Mouse (Mus musculus) G1E-ER4 (cell line): Measurements from ENCODE around the gene Ccdc136. TPM values are rescaled to one million over a fixed set of nuclear protein-coding genes. Genes with fewer than 3 reads are reported as not detected.

Experiments
- GATA1 ChIP-seq: IDR thresholded peaks from one replicate; pipeline ENCODE4 v1.8.0; 2012; ENCODE audit warnings: low read length, inconsistent platforms
- polyA plus RNA-seq: library from polyadenylated mRNA; stranded (reverse); fragments of >175 nt; gene quantifications from 2 replicates; pipeline ENCODE4 v1.2.3, GENCODE M21; 2012

The Ccdc136 gene
- polyA plus RNA-seq, 1 experiment: not detected

DNA sequence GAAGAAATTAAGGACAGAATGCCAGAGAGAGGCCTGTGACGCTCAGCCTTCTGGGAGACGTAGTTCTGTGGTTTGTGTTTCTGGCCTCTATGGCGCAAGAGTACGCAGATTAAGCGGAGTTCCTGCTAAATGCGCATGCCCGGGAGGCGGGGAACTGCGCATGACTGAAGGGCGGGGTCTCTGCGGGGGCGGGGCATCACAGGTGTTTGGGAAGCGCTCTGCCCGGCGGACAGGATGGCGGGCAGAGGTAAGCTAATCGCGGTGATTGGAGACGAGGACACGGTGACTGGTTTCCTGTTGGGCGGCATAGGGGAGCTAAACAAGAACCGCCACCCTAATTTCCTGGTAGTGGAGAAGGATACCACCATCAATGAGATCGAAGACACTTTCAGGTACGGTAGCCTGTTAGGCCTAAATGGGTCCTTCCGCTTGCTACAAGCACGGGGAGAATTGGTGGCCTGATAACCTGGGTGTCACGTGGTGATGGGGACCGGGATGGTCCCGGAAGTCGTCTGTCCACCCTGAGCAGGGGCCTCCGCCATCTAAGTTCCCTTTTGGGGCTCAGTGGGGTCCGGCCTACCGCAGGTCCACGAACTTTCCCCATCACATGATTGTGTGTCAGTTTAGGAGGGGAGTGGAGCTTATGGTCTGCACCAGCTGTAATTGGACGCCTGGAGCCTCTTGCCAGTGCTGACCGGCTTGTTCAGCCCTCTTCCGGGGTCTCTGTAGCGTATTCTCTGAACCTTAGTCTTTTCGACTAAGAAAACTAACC, 71.7 kb downstream of the Ccdc136 start, which contains the start of gene Atp6v1f:
Atp6v1f (plus strand) TSS at position 136 of the 772 bp plus-strand sequence.
- TF ChIP-seq GATA1: peak; percentile 15

- TF ChIP-seq GATA1: no peak
These were observed 72.7 kb downstream of the Ccdc136 start for GRCm38 (mm10) chr6:29468851-29469250.

GRCm38 (mm10) chr6:29471137-29471536, 75.0 kb downstream of the Ccdc136 start, which contains the start of gene Atp6v1fnb:
Gene Atp6v1fnb (plus strand): TSS chr6:29471437.
- no peak for TF ChIP-seq GATA1

- no peak for TF ChIP-seq GATA1
These were observed 78.0 kb downstream of the Ccdc136 start for GRCm38 (mm10) chr6:29473941-29474691.

DNA sequence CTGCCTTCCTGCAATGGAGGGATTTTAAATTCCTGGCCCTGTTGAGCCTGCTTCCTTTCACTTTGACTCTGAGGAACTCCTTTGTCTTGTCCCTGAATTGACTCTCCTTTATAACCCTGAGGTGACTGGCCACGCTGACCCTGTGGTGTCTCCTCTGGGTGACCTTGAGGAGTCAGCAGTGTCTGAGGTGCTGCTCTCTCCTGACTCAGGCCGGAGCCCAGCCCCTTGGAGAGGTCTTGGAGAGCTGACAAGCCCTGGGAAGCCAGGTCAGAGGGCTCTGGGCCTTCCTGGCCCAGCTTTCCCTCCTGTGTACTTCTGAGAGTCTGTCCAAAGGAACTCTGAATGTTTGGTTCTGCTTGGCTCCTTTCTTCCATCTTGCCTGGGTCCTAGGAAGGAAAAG, 78.6 kb downstream of the Ccdc136 start:
- TF ChIP-seq GATA1: no peak

Other genes starting within 250 kb of the Ccdc136 start
- 23.7 and 28.5 TPM in 2 replicates for gene Rbm28, start 231.3 kb upstream of the Ccdc136 start, polyA plus RNA-seq
- gene Prrt4, start 216.7 kb upstream of the Ccdc136 start, polyA plus RNA-seq: 0.02 TPM in 2 replicates
- gene Impdh1, start 179.9 kb upstream of the Ccdc136 start, polyA plus RNA-seq: 69.1 and 81.7 TPM in 2 replicates
- 35.8 and 44.6 TPM in 2 replicates for gene Hilpda, start 123.8 kb upstream of the Ccdc136 start, polyA plus RNA-seq
- 0.10 TPM in 1 of 2 replicates, not detected in the other for gene Fam71f2, start 116.7 kb upstream of the Ccdc136 start, polyA plus RNA-seq
- not detected in 2 replicates for gene Fam71f1, start 77.2 kb upstream of the Ccdc136 start, polyA plus RNA-seq
- 11.3 and 11.7 TPM in 2 replicates for gene Calu, start 48.2 kb upstream of the Ccdc136 start, polyA plus RNA-seq
- not detected in 2 replicates for gene Opn1sw, start 7.8 kb upstream of the Ccdc136 start, polyA plus RNA-seq
- 0.14 and 0.15 TPM in 2 replicates for gene Flnc, start 36.9 kb downstream of the Ccdc136 start, polyA plus RNA-seq
- gene Atp6v1f, start 71.4 kb downstream of the Ccdc136 start, polyA plus RNA-seq: 242 and 326 TPM in 2 replicates
- gene Atp6v1fnb, start 75.1 kb downstream of the Ccdc136 start, polyA plus RNA-seq: not detected in 2 replicates
- gene Kcp, start 111.6 kb downstream of the Ccdc136 start, polyA plus RNA-seq: 0.59 and 0.71 TPM in 2 replicates
- 2.1 and 2.6 TPM in 2 replicates for gene Irf5, start 130.3 kb downstream of the Ccdc136 start, polyA plus RNA-seq
- gene Tnpo3, start 213.6 kb downstream of the Ccdc136 start, polyA plus RNA-seq: 57.7 and 102 TPM in 2 replicates